Mouse (Mus musculus): ENCODE measurements around the gene 6030408B16Rik.

Gene 6030408B16Rik

GRCm38 (mm10) chr15:101294028-101294894 lies 1.2 kb downstream of the 6030408B16Rik start:
- in situ Hi-C loops (cut with MboI, MseI): loop anchor here (25.0 kb wide), 1 partner anchor 1093 kb away; no protein-coding TSS in a partner anchor

DNA sequence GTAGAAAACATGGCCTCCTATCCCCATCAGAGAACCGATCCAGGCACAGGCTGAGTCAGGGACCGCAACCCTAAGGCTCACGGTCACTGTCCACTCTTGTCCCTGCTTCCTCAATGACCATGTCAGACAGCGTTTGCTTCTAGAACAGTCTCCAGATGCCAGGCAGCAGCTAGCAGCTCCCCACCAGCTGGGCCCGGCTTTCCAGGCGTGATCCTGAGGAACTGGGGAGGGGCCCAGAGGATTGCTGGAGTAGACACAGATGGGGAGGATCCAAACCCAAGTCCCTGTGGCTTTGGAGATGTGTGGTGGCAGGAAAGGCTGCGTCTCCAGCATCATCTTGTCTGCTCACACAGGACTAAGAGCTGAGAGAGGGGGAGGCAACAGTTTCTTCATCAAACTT lies 2.1 kb downstream of the 6030408B16Rik start:
- in situ Hi-C loops (cut with MboI, MseI): loop anchor here (25.0 kb wide), 1 partner anchor 1092 kb away; no protein-coding TSS in a partner anchor

GRCm38 (mm10) chr15:101295616-101296015 lies 2.6 kb downstream of the 6030408B16Rik start:
- in situ Hi-C loops (cut with MboI, MseI): loop anchor here (25.0 kb wide), 1 partner anchor 1092 kb away; no protein-coding TSS in a partner anchor

DNA sequence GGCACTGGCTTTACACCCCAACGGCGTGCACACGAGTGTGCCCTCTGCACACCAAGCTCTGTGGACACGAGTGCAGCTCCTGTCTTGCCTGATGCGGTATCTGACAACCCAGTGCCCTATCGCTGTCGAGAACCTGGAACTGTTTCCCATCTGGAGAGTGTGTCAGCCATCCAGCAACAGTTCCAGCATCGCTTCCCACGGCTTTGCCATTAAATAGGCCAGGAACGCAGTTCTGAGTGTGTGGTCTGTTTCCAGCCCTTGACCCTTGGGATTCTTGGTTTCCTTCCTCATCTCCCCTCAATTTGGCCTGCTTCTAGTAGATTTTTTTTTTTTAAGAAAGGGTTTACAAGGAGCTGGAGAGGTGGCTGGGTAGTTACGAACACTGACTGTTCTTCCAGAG lies 3.1 kb downstream of the 6030408B16Rik start:
- in situ Hi-C loops (cut with MboI, MseI): loop anchor here (25.0 kb wide), 1 partner anchor 1091 kb away; no protein-coding TSS in a partner anchor

- in situ Hi-C loops (cut with MboI, MseI): loop anchor here (25.0 kb wide), 1 partner anchor 1089 kb away; no protein-coding TSS in a partner anchor
Measured at GRCm38 (mm10) chr15:101297988-101298387, 5.0 kb downstream of the 6030408B16Rik start.

DNA sequence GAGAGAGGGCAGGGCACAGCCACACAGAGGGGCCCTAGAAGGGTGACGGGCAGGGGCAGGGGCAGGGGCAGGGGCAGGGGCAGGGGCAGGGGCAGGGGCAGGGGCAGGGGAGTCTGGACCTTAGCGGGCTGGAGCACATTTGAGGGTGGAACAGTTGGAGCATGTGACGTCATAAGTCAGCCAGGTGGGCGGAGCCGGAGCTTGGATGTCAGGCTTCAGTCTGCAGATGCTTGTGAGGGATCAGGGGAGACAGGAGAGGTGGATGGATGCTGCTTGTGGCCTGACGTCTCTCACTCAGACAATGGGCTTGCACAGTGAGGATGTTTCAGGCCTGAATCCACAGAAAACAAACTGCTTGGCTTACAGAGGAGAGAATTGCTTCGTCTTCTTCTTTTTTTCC lies 5.5 kb downstream of the 6030408B16Rik start:
- in situ Hi-C loops (cut with MboI, MseI): loop anchor here (25.0 kb wide), 1 partner anchor 1089 kb away; no protein-coding TSS in a partner anchor

DNA sequence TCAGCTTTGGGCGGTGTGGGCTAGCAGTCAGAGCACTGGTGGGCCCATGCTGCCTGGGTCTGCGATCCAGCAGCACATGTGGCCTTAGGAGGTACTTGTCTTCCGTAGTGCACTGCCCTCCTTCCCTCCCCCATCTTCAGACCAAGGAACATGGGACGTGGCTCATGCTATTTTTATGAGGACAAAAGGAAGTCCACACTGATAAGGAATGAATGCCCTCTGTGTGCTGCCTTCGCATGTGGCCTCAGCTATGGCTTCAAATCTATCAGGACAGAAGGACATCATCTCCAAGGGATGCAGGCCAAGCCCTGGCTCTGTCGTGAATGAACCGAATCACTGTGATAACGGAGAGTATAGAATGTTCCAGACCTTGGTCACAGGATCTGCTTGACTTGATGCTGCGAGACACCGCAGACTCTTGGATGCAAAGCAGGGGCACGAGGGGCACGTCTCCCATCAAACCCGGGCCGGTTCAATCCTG lies 6.5 kb downstream of the 6030408B16Rik start:
- in situ Hi-C loops (cut with MboI, MseI): loop anchor here (25.0 kb wide), 1 partner anchor 1088 kb away; no protein-coding TSS in a partner anchor

DNA sequence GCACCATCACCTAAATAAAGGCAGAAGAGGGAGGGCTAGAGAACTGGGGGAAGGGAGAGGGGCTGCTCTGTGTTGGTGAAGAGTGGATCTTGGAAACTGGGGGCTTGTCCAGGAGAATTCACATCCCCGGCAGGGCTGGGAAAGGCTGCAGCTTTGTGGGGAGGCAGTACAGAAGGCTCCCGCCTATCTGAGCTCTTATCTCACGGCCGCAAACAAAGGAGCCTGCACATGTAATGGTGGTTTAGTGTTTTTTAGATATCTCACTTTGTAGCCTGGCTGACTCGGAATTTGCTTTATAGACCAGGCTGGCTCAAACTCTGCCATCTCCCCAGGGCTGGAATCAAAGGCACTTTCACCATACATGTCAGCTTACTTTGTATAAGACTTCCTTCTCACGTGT lies 7.1 kb downstream of the 6030408B16Rik start:
- in situ Hi-C loops (cut with MboI, MseI): no loop called here

GRCm38 (mm10) chr15:101302201-101302600 lies 9.2 kb downstream of the 6030408B16Rik start:
- in situ Hi-C loops (cut with MboI, MseI): no loop called here

DNA sequence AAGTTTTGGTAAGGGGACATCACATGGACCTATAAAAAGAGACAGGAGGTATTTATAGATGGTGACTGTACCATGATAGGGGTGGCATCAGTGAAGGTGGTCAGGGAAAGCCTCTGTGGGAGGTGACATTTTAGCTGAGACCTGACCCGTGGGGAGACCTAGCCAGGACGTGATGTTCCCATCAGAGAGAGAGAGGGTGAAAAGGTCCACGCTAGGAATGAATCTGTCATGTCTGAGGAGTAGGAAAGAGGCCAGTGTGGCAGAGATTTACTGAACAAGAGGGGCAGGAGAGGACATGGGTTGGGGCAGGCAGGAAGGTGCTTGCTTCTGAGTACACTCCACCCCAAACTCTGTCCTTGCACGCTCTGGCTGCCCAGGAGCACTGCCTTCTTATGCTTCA lies 10.8 kb downstream of the 6030408B16Rik start:
- in situ Hi-C loops (cut with MboI, MseI): no loop called here

- in situ Hi-C loops (cut with MboI, MseI): no loop called here
Measured at GRCm38 (mm10) chr15:101306459-101306858, 13.4 kb downstream of the 6030408B16Rik start.

DNA sequence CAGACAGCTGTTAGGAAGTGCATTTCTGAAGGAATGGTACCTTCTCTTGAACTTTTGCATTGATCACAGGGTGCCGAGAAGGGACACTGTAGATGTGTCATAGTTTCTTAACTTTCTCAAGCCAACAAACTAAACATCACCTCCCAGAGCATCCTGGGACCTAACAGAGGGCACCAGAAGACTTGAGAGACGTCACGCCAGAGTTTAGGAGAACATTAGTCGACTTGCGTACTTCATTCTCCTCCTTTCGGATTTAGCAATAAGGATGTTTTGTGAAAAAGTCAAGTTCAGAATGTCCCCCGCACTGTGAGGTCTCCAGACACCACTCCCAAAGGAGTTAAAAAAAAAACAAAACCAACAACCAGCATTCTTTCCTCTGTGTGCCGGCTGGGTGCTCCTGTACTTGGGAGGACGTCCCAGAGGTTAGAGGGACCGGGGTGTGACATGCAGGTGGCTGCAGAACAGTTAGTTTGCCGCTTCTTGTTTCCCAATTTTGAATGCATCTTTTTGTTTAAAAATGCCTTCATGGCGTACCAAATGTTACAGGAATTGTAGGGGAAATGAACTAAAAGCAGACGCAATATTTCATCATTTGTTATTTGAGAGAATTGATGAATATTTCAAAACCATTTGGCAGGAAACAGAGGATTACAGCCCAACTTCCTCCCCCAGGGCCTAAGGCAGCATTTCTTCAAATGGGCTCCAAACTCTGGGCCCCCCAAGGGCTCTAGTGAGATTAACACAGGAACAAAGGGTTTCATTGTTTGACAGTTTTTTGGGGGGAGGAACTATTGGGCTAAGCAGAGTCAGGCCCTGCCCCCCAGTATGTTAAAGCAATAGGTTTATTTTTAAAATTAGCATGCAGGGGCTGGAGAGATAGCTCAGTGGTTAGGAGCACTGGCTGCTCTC lies 15.7 kb downstream of the 6030408B16Rik start:
- in situ Hi-C loops (cut with MboI, MseI): no loop called here

GRCm38 (mm10) chr15:101309493-101309892 lies 16.5 kb downstream of the 6030408B16Rik start:
- in situ Hi-C loops (cut with MboI, MseI): no loop called here

- in situ Hi-C loops (cut with MboI, MseI): no loop called here
Measured at GRCm38 (mm10) chr15:101311087-101311770, 18.2 kb downstream of the 6030408B16Rik start.

GRCm38 (mm10) chr15:101312006-101312405 lies 19.0 kb downstream of the 6030408B16Rik start:
- in situ Hi-C loops (cut with MboI, MseI): no loop called here

DNA sequence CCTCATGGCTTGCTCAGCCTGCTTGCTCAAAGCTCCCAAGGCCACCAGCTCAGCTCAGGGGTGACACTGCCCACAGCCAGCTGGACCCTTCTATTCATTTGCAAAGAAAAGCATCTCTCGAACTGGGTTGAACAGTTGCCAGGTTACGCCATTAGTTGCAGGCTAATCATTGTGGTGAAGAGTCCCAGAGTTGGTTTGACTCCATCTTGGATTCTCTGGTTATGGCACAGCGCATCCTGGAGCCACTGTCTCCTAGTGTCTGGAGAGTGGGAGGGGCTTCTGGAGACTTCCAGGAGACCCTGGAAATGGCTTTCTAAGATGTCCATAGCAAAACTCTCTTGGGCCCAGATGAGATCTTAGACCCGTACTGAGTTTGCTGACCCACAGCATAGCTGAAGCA lies 22.4 kb downstream of the 6030408B16Rik start:
- in situ Hi-C loops (cut with MboI, MseI): no loop called here

GRCm38 (mm10) chr15:101315832-101316231 lies 22.8 kb downstream of the 6030408B16Rik start:
- in situ Hi-C loops (cut with MboI, MseI): no loop called here

GRCm38 (mm10) chr15:101316279-101316912 lies 23.4 kb downstream of the 6030408B16Rik start:
- in situ Hi-C loops (cut with MboI, MseI): no loop called here

DNA sequence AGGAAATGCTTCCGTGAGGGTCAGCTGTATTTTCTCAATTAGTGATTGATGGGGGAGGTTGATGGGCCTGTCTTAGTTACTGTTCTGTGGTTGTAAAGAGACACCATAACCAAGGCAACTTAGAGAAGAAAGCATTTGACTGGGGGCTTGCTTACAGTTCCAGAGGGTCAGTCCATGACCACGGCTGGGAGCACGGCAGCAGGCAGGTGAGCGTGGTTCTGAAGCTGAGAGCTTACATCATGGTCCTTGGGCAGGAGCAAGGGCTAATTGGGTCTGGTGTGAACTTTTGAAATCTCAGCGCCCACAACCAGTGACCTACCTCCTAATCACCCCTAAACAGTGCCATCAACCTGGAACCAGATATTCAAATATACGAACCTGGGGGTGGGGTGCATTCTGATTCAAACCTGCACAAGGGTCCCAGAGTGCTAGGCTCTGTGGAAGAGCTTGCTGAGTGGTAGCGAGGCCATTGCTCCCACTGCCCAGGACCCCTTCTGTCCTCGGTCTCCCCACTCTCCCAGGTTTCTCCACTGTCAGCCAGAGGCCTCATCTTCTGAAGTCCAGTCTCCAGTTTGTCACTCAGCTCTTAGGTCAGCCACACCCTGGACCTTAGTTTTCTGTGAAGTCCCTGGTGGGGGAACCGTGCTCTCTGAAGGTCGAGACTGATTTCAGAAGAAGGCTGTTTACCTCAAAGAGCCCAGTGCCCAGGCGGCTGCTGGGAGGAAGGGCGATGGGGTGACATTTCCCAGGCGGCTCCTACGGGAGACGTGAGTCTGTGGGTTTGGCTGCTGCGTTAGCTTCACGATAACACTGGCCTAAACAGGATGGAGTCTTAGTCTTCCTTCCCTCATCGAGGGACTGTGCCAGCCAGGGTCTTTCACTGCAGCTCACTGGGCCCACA lies 24.2 kb downstream of the 6030408B16Rik start:
- in situ Hi-C loops (cut with MboI, MseI): no loop called here

Data from regulatory T cell (primary cell).